Mouse (Mus musculus): ENCODE measurements around the gene Mlc1.

DNA sequence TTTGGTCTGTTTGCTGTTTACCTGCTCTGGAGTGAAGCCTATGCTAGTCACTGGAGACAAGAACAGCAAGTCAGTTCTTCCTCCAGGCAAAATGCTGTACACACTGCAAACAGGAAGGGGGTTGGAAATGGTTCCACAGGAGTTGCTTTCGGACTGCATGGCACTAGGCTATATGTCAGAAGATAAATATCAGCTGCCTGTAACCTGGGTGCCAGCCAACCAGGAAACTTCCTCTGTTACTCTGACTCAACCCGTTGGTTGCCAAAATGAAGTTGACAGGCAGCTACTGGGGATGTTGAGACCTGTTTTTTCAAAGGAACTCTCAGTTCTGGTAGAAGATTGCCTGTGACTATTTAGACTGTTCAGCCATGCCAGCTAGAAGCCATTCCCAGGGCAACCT is 10.4 kb upstream of the Mlc1 start:
- TF ChIP-seq CTCF (IDR thresholded peaks at IDR 0.05; ENCODE audit: low read depth, low read length), result no peak
- no peak for TF ChIP-seq TAL1 (conservative IDR thresholded peaks at IDR 0.05; ENCODE audit: low read depth, low read length)
- no peak for TF ChIP-seq GATA1 (IDR thresholded peaks at IDR 0.05; ENCODE audit: borderline replicate concordance, low read length)
- no peak for TF ChIP-seq POLR2AphosphoS5 (IDR thresholded peaks at IDR 0.05; ENCODE audit: insufficient replicate concordance, low read depth, low read length)

All from G1E (cell line).